Mouse (Mus musculus) CH12.LX (cell line): ENCODE measurements around the gene Tmem259.

Source experiments
- BHLHE40 ChIP-seq: IDR thresholded peaks from 2 replicates; pipeline ENCODE4 v1.6.1; 2011; ENCODE audit warnings: mild to moderate bottlenecking, low read depth, low read length, improper control_type of control experiment
- CHD2 ChIP-seq: IDR thresholded peaks from 2 replicates; pipeline ENCODE4 v1.6.1; 2011; ENCODE audit warnings: low read length, improper control_type of control experiment
- CTCF ChIP-seq, 2 experiments: IDR thresholded peaks in 1 of 2; conservative IDR thresholded peaks in 1 of 2; 2 replicates each; pipeline ENCODE4 v1.5.1; 2011 to 2012; ENCODE audit warnings: low read depth in 2 of 2, low read length in 2 of 2, improper control_type of control experiment in 1 of 2, inconsistent platforms in 1 of 2, mild to moderate bottlenecking in 1 of 2, moderate library complexity in 1 of 2
- EP300 ChIP-seq: IDR thresholded peaks from 2 replicates; pipeline ENCODE4 v1.6.1; 2011; ENCODE audit warnings: low read length, improper control_type of control experiment
- ETS1 ChIP-seq: conservative IDR thresholded peaks from 2 replicates; pipeline ENCODE4 v1.6.1; 2012; ENCODE audit warnings: low read depth, mild to moderate bottlenecking, inconsistent platforms, low read length, improper control_type of control experiment, moderate library complexity
- JUN ChIP-seq: IDR thresholded peaks from 2 replicates; pipeline ENCODE4 v1.6.1; 2011; ENCODE audit warnings: low read depth, mild to moderate bottlenecking, low read length, improper control_type of control experiment, moderate library complexity; ENCODE audit not compliant: insufficient read depth
- MAZ ChIP-seq: IDR thresholded peaks from 2 replicates; pipeline ENCODE4 v1.6.1; 2012; ENCODE audit warnings: low read depth, mild to moderate bottlenecking, inconsistent platforms, low read length, improper control_type of control experiment, moderate library complexity
- MXI1 ChIP-seq: IDR thresholded peaks from 2 replicates; pipeline ENCODE4 v1.6.1; 2011; ENCODE audit warnings: mild to moderate bottlenecking, low read depth, low read length, improper control_type of control experiment
- POLR2A ChIP-seq: IDR thresholded peaks from 2 replicates; pipeline ENCODE4 v1.6.1; 2011; ENCODE audit warnings: low read depth, mild to moderate bottlenecking, improper control_type of control experiment, low read length
- POLR2AphosphoS2 ChIP-seq: IDR thresholded peaks from 2 replicates; pipeline ENCODE4 v1.6.1; 2011; ENCODE audit warnings: low read depth, low read length, improper control_type of control experiment
- TBP ChIP-seq: conservative IDR thresholded peaks from 2 replicates; pipeline ENCODE4 v1.6.1; 2011; ENCODE audit warnings: low read depth, low read length, improper control_type of control experiment
- UBTF ChIP-seq: IDR thresholded peaks from 2 replicates; pipeline ENCODE4 v1.6.1; 2012; ENCODE audit warnings: low read depth, mild to moderate bottlenecking, inconsistent platforms, low read length, improper control_type of control experiment, moderate library complexity
- ZKSCAN1 ChIP-seq: IDR thresholded peaks from 2 replicates; pipeline ENCODE4 v1.6.1; 2012; ENCODE audit warnings: low read depth, inconsistent platforms, low read length, improper control_type of control experiment, borderline replicate concordance

- TF ChIP-seq CTCF (conservative IDR thresholded peaks at IDR 0.05 in 1 of 2, IDR thresholded peaks at IDR 0.05 in 1 of 2; ENCODE audit: low read depth in 2 of 2, low read length in 2 of 2) (no peak), ZKSCAN1 (no peak), BHLHE40 (peak; percentile 76), EP300 (peak; percentile 94), MXI1 (0 out of 2 replicates have a peak, but pooled peaks have one; percentile 59), JUN (peak; percentile 75), POLR2AphosphoS2 (no peak), POLR2A (peak; percentile 41; the same call in 1 of the 2 replicates), TBP (no peak), MAZ (peak; percentile 87), CHD2 (peak; percentile 56), UBTF (peak; percentile 49; the same call in 1 of the 2 replicates), ETS1 (peak; percentile 74)
These were observed 40.3 kb upstream of the Tmem259 start for GRCm38 (mm10) chr10:80024229-80025043.
